Mouse (Mus musculus) erythroblast, embryonic 14.5 days (primary cell): ENCODE measurements around the gene Ints7. TPM values are rescaled to one million over a fixed set of nuclear protein-coding genes. Genes with fewer than 3 reads are reported as not detected.

Source experiments
- H3K27me3 ChIP-seq: 2 replicates; pipeline ENCODE4 v1.6.1; 2012; ENCODE audit warnings: inconsistent platforms; ENCODE audit not compliant: control insufficient read depth
- H3K36me3 ChIP-seq: 2 replicates; pipeline ENCODE4 v1.6.1; 2012; ENCODE audit warnings: mild to moderate bottlenecking, inconsistent platforms; ENCODE audit not compliant: control insufficient read depth
- H3K4me1 ChIP-seq: 2 replicates; pipeline ENCODE4 v1.6.1; 2012; ENCODE audit warnings: inconsistent platforms; ENCODE audit not compliant: control insufficient read depth
- H3K4me3 ChIP-seq: replicated peaks from 2 replicates; pipeline ENCODE3; 2012; ENCODE audit warnings: moderate library complexity, mild to moderate bottlenecking, inconsistent platforms
- H3K9me3 ChIP-seq: 2 replicates; pipeline ENCODE4 v1.6.1; 2012; ENCODE audit warnings: low read length, inconsistent platforms, mixed read lengths; ENCODE audit not compliant: control insufficient read depth
- GATA1 ChIP-seq: IDR thresholded peaks from 2 replicates; pipeline ENCODE4 v1.6.1; 2012; ENCODE audit warnings: low read length, inconsistent platforms, mixed read lengths
- TAL1 ChIP-seq: IDR thresholded peaks from 3 replicates; pipeline ENCODE4 v1.6.1; 2012; ENCODE audit warnings: low read length, inconsistent platforms, mixed read lengths
- polyA plus RNA-seq: library from polyadenylated mRNA; stranded (reverse); fragments of >175 nt; gene quantifications from 2 replicates; pipeline ENCODE4 v1.2.3, GENCODE M21; 2012

The Ints7 gene
- polyA plus RNA-seq, 1 experiment, result 1.2 TPM

DNA sequence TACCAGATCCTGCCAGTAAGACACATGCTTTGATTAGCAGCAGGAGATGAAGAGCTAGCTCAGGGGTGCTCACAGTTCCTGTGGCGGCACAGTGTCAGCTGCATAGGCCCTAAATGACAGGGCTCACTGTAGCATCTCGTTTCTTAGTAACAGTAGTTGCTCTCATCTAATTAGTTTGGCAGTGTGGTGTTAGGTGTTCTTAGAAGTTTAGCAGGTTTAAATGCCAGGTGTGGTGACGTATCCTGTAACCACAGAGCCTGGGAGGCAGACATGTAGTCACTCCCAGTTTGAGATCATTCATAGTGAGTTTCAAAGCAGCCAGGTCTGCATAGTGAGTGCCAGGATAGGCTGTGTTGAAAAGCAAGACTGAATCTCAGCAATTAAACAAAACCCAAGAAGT, 4.1 kb downstream of the Ints7 start:
- peaks cover 4% of the 10 kb centered on the region for H3K9me3 ChIP-seq
- TF ChIP-seq GATA1 (no peak), TAL1 (no peak)
- peaks cover 73% of the 10 kb centered on the region for H3K36me3 ChIP-seq

DNA sequence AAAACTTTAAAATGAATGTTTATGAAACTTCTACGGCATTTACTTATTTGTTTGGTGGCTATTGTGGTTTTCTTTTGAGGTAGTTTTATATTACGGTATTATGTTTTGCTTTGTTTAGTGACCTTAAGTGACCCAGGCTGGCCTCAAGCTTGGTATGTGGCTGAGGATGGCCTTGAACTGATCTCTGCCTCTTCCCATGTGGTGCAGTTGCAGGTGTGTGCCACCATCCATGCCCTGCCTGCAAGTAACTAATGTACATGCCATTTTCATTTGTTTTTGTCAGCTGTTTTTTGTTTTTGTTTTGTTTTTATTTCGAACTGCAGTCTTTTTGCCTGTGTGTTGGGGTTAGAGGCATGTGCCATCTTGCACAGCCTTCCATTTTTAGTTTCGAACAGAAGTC, 6.2 kb downstream of the Ints7 start:
- Histone ChIP-seq H3K4me1 (peaks cover 19% of the 10 kb centered on the region), H3K27me3 (no peaks in the 10 kb centered on the region), H3K4me3 (no peak overlapping the region), H3K36me3 (peaks cover 87% of the 10 kb centered on the region), H3K9me3 (peaks cover 4% of the 10 kb centered on the region)
- no peak for TF ChIP-seq GATA1

More for the DNA sequence above, 4.1 kb downstream of the Ints7 start:
- H3K4me1 ChIP-seq, result peaks cover 25% of the 10 kb centered on the region
- no peaks in the 10 kb centered on the region for H3K27me3 ChIP-seq
- H3K4me3 ChIP-seq, result no peak overlapping the region

DNA sequence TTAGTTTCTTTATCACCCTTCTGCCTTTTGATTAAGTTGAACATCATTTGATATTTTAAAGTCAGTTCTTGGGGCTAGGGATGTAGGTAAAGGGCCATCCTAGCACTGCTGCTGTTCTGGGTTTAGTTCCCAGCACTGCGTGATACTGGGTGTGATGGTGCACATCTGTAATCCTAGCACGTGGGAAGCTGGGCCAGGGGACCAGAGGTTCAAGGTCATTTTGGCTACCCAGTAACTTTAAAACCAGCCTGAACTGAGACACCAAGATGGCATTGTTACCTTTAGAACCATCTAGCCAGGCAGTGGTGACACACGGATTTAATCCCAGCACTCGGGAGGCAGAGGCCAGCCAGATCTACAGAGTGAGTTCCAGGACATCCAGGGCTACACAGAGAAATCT, 8.4 kb downstream of the Ints7 start:
- Histone ChIP-seq H3K4me1 (no peaks in the 10 kb centered on the region), H3K27me3 (no peaks in the 10 kb centered on the region), H3K36me3 (peaks cover 90% of the 10 kb centered on the region), H3K4me3 (no peak overlapping the region), H3K9me3 (peaks cover 4% of the 10 kb centered on the region)
- TF ChIP-seq TAL1, result no peak

DNA sequence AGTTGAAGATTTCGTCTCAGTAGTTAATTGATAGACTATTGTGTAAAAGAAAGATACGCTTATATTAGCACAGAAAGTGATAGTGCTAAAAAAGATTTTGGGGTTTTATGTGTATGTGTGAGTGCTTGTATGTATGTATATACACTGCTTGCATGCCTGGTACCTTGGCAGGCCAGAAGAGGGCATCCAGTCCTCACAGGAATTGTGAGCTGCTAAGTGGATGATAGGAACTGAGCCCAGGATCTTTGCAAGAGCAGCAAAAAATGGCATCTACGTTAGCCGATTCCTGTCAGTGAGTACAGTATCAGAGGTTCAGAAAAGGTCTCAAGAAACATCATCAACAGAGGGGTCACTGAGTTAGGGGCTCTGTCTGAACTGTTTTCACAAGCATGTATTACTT, 9.0 kb downstream of the Ints7 start:
- no peak for TF ChIP-seq GATA1
- no peaks in the 10 kb centered on the region for H3K27me3 ChIP-seq
- H3K36me3 ChIP-seq, result peaks cover 89% of the 10 kb centered on the region
- no peak overlapping the region for H3K4me3 ChIP-seq
- peaks cover 4% of the 10 kb centered on the region for H3K9me3 ChIP-seq
- no peaks in the 10 kb centered on the region for H3K4me1 ChIP-seq

DNA sequence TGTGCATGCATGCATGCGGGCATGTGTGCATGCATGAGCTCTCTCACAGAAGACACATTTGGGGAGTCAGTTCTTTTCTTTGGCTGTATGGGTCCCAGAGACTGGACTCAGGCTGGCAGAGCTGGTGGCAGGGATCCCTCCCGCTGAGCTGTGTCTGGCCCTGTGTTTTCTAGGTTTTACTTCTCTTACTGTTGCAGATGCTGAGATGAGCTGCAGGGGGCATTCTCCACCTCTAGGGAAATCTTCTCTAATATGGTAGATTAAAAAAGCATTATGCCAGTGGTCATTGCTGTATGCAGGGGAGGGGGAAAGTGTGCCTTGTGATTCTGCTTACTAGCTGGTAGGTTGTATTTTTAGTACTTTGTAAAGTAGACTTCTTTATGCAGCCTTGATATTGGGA, 10.3 kb downstream of the Ints7 start:
- TF ChIP-seq TAL1, result no peak
- no peak for TF ChIP-seq GATA1
- Histone ChIP-seq H3K4me1 (no peaks in the 10 kb centered on the region), H3K9me3 (no peaks in the 10 kb centered on the region), H3K36me3 (peaks cover 90% of the 10 kb centered on the region), H3K27me3 (no peaks in the 10 kb centered on the region), H3K4me3 (no peak overlapping the region)

DNA sequence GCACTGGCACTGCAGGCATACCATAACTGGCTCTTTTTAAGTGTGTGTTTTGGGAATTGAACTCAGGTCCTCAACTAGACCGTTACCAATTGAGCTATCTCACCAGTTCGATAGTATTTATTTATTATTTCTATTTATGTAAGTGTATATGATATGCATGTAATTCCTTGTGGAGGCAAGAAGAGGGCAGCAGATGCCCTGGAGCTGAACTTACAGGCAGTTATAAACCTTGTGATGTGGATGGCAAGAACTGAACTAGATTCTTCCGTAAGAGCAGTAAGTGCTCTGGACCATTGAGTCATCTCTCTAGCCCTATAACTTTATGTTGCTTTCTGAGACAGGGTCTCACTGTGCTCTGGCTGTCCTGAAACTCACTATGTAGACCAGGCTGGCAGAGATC, 11.6 kb downstream of the Ints7 start:
- Histone ChIP-seq H3K27me3 (no peaks in the 10 kb centered on the region), H3K36me3 (peaks cover 92% of the 10 kb centered on the region), H3K4me3 (no peak overlapping the region), H3K4me1 (0 out of 2 replicates have a peak, but pooled peaks cover 2% of the 10 kb centered on the region), H3K9me3 (no peaks in the 10 kb centered on the region)
- no peak for TF ChIP-seq TAL1
- no peak for TF ChIP-seq GATA1

DNA sequence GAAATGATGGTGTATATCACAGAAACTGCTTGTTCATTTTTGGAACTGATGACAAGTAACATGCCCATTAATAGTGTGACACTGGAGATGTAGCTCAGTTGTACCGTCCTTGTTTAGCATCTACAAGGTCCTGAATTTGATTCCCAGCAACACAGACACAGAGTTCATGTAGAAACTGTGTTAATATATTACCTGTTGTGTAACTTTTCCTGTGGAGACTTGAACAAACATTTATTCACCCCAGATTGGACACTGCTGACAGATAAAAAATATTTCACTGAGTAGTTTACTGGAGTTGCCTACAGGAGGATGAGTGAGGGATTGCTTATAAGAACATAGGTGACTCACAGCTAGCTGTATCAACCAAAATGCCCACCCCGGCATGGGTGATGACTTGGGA, 13.3 kb downstream of the Ints7 start:
- Histone ChIP-seq H3K4me3 (no peak overlapping the region), H3K4me1 (0 out of 2 replicates have a peak, but pooled peaks cover 2% of the 10 kb centered on the region), H3K27me3 (no peaks in the 10 kb centered on the region), H3K9me3 (no peaks in the 10 kb centered on the region), H3K36me3 (peaks cover 92% of the 10 kb centered on the region)
- TF ChIP-seq TAL1, result no peak
- TF ChIP-seq GATA1, result no peak

DNA sequence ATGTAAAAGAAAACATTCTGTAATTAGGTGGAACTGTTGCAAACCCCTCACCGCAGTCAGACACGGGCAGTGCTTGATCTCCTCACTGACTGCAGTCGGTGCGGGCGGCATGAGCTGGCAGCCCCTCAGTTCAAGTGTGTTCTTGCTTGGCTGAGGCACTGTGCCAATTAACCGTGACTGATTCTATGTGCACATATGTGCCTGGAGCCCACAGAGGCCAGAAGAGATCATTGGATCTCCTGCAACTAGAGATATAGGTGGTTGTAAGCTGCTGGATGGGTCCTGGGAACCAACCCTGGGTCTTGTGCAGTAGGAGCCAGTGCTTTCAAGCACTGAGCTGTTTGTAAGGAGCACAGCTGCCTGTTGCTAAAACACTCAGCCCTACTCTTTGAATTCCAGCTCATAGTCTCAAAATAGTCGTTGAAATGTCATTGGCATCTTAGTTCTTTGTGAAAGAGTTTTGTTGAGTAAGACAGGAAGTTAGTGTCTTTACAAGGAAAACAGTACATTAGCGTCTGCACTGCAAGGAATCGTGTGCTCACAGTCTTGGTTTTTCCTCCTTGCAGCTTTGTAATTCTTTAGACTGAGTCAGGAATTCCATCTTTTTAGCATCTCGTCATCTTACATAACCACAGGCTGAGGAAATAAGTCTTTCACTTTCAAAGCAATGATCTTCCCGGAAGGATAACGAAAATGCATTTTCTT, 16.7 kb downstream of the Ints7 start:
- H3K9me3 ChIP-seq, result no peaks in the 10 kb centered on the region
- TF ChIP-seq GATA1, result no peak
- TF ChIP-seq TAL1, result no peak
- no peaks in the 10 kb centered on the region for H3K27me3 ChIP-seq
- H3K4me1 ChIP-seq, result 0 out of 2 replicates have a peak, but pooled peaks cover 2% of the 10 kb centered on the region
- H3K4me3 ChIP-seq, result no peak overlapping the region
- H3K36me3 ChIP-seq, result peaks cover 99% of the 10 kb centered on the region

DNA sequence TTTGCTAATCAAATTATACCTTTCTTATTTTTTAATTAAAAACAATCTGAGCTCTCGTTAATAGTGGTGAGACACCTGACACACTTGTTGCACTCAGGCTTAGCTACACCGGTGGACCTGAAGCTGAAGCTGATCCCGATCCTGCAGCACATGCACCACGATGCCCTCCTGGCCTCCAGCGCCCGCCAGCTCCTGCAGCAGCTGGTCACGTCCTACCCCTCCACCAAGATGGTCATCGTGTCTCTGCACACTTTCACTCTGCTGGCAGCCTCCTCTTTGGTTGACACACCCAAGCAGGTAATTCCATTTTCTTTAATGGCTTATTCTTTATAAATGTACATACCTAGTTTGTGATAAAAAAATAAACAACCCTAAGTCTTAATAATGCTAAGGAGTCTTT, 20.6 kb downstream of the Ints7 start:
- Histone ChIP-seq H3K4me3 (no peak overlapping the region), H3K9me3 (no peaks in the 10 kb centered on the region), H3K27me3 (no peaks in the 10 kb centered on the region), H3K4me1 (0 out of 2 replicates have a peak, but pooled peaks cover 2% of the 10 kb centered on the region), H3K36me3 (peaks cover 95% of the 10 kb centered on the region)
- TF ChIP-seq TAL1, result no peak
- TF ChIP-seq GATA1, result no peak

DNA sequence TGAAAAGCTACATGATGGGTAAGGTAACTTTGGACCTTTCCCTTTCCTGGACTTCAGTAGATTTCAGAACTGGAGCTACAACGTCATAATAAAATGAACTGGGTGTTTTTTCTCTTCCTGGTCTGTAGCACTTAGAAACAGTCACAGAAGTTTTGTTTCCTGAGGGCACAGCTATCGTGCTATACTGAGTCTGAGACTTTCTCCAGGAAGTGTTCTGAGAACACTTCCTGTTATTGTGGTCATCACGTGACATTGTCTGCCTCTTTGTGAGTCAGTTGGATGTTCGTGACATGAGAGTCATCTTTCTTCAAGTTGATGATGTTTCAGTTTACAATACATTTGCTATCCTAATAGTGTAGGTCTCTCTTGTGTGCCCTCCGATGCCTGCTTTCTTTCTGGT, 23.8 kb downstream of the Ints7 start:
- no peak for TF ChIP-seq GATA1
- no peak for TF ChIP-seq TAL1
- H3K27me3 ChIP-seq, result no peaks in the 10 kb centered on the region
- peaks cover 87% of the 10 kb centered on the region for H3K36me3 ChIP-seq

More for the DNA sequence above, 23.8 kb downstream of the Ints7 start:
- Histone ChIP-seq H3K4me1 (no peaks in the 10 kb centered on the region), H3K4me3 (no peak overlapping the region), H3K9me3 (no peaks in the 10 kb centered on the region)
